Mouse (Mus musculus) G1E (cell line): ENCODE measurements around the gene Smtnl1. TPM values are rescaled to one million over a fixed set of nuclear protein-coding genes. Genes with fewer than 3 reads are reported as not detected.

Experiments used
- ATAC-seq: 2 replicates; pipeline ENCODE4 v1.8.0; 2016; ENCODE audit warnings: mild to moderate bottlenecking; ENCODE audit not compliant: insufficient number of reproducible peaks, poor library complexity, low FRiP score, severe bottlenecking; ENCODE audit errors: extremely low read depth
- DNase-seq: peaks from one replicate; pipeline ENCODE4 v3.0.0; 2012; ENCODE audit warnings: low spot score
- H3K27me3 ChIP-seq: 2 replicates; pipeline ENCODE4 v1.6.1; 2012; ENCODE audit warnings: mild to moderate bottlenecking, low read length, inconsistent platforms; ENCODE audit not compliant: insufficient read depth
- H3K36me3 ChIP-seq: replicated peaks from 2 replicates; pipeline ENCODE3; 2012; ENCODE audit warnings: mild to moderate bottlenecking, inconsistent platforms
- H3K4me1 ChIP-seq: 2 replicates; pipeline ENCODE4 v1.6.1; 2012; ENCODE audit warnings: low read depth, low read length, inconsistent platforms, mixed read lengths; ENCODE audit not compliant: insufficient read depth
- H3K4me3 ChIP-seq: 2 replicates; pipeline ENCODE4 v1.5.1; 2012; ENCODE audit warnings: low read depth, mild to moderate bottlenecking, inconsistent platforms, low read length, moderate library complexity, mixed read lengths
- H3K9me3 ChIP-seq: replicated peaks from 2 replicates; pipeline ENCODE4 v1.6.1; 2012; ENCODE audit warnings: inconsistent platforms
- CTCF ChIP-seq: IDR thresholded peaks from 2 replicates; pipeline ENCODE4 v1.5.1; 2012; ENCODE audit warnings: low read depth, low read length, inconsistent platforms, mixed read lengths
- GATA1 ChIP-seq: IDR thresholded peaks from 2 replicates; pipeline ENCODE4 v1.6.1; 2012; ENCODE audit warnings: borderline replicate concordance, low read length, inconsistent platforms, mixed read lengths
- GATA2 ChIP-seq: IDR thresholded peaks from 2 replicates; pipeline ENCODE4 v1.6.1; 2012; ENCODE audit warnings: low read depth, low read length, inconsistent platforms, borderline replicate concordance
- POLR2AphosphoS5 ChIP-seq: IDR thresholded peaks from 2 replicates; pipeline ENCODE4 v1.6.1; 2012; ENCODE audit warnings: low read depth, low read length, inconsistent platforms; ENCODE audit not compliant: insufficient replicate concordance
- TAL1 ChIP-seq: conservative IDR thresholded peaks from 2 replicates; pipeline ENCODE4 v1.6.1; 2012; ENCODE audit warnings: low read depth, low read length, inconsistent platforms, mixed read lengths
- polyA plus RNA-seq: library from polyadenylated mRNA; stranded (reverse); fragments of >175 nt; gene quantifications from 2 replicates; pipeline ENCODE4 v1.2.3, GENCODE M21; 2012
- total RNA-seq, 2 experiments: library from RNA; stranded (forward) in 1 of 2; stranded (reverse) in 1 of 2; fragments of 200-1000 nt in 1 of 2; fragments of >200 nt in 1 of 2; fragmentation: Nextera tagmentation in 1 of 2; gene quantifications; 2 replicates each; pipeline ENCODE4 v1.2.3; 2014 to 2017

The Smtnl1 gene
- total and polyA plus RNA-seq, 3 experiments = not detected

DNA sequence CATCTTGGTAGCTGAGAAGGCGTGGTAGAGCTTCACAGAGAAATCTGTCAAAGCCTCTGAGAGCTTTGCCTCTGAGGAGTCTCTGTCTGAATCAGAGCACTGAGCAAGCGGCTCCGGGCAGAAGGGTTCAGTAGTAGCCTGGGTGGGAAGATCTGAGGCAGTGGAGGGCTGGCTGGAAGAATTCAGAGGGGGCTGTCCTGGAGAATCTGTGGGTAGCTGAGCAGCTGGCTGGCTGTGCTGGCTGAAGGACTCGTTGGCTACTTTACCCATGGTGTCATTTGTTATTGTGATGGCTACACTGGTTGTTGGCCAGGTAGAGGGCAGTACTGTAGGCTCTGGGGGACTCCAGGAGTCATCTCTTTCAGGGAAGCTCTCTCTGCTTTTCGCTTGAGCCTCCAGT, 49.3 kb downstream of the Smtnl1 start:
- ATAC-seq (no peak), DNase-seq (no peak)
- Histone ChIP-seq H3K27me3 (peaks cover 55% of the 10 kb centered on the region), H3K4me1 (no peaks in the 10 kb centered on the region), H3K9me3 (no peaks in the 10 kb centered on the region), H3K4me3 (no peak overlapping the region), H3K36me3 (no peaks in the 10 kb centered on the region)
- TF ChIP-seq POLR2AphosphoS5 (no peak), GATA1 (no peak), GATA2 (no peak), CTCF (no peak), TAL1 (no peak)

DNA sequence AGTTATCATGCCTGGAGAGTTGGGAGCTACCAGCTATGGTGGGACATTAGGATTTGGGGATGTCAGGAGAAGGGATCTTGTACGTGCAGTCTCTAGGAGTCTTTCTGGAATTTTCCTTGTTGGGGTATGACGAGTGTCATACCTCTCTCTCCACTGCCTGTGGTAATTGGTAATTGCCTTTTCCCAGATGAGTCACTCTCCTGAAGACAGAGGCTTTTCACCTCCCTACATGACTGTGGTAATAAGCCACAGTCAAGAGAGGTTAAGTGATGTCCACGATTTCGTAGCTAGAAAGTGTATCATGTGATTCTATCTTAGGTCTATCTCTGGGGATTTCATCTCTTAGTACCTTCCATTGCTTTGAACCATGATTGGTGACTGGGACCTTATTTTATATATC, 50.0 kb downstream of the Smtnl1 start:
- no peak overlapping the region for H3K4me3 ChIP-seq
- TF ChIP-seq GATA2 = no peak
- no peak for TF ChIP-seq POLR2AphosphoS5
- no peak for TF ChIP-seq GATA1
- TF ChIP-seq CTCF = no peak
- TF ChIP-seq TAL1 = no peak
- H3K27me3 ChIP-seq = peaks cover 53% of the 10 kb centered on the region

DNA sequence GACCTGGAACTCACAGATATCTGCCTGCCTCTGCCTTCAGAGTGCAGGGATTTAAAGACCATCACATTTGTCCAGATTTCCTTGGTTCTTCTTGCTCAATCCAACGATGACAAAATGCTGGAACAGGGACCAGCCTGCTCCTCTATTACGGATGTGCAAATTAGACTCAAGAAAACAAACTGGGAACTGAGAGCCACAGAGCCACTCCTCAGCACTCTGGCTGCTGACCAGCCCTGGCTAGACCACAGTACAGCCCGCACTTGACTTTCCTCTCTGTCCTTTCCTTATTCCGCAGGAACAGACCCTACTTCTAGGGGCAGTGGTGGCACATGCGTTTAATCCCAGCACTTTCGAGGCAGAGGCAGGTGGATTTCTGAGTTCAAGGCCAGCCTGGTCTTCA, 52.0 kb downstream of the Smtnl1 start:
- Histone ChIP-seq H3K36me3 (no peaks in the 10 kb centered on the region), H3K4me3 (no peak overlapping the region), H3K9me3 (no peaks in the 10 kb centered on the region), H3K4me1 (no peaks in the 10 kb centered on the region), H3K27me3 (peaks cover 58% of the 10 kb centered on the region)
- TF ChIP-seq TAL1 (no peak), POLR2AphosphoS5 (no peak), GATA1 (no peak), CTCF (no peak), GATA2 (no peak)
- ATAC-seq (no peak), DNase-seq (no peak)

More for the DNA sequence above, 50.0 kb downstream of the Smtnl1 start:
- Histone ChIP-seq H3K4me1 (no peaks in the 10 kb centered on the region), H3K9me3 (no peaks in the 10 kb centered on the region), H3K36me3 (no peaks in the 10 kb centered on the region)
- ATAC-seq = no peak
- DNase-seq = no peak

DNA sequence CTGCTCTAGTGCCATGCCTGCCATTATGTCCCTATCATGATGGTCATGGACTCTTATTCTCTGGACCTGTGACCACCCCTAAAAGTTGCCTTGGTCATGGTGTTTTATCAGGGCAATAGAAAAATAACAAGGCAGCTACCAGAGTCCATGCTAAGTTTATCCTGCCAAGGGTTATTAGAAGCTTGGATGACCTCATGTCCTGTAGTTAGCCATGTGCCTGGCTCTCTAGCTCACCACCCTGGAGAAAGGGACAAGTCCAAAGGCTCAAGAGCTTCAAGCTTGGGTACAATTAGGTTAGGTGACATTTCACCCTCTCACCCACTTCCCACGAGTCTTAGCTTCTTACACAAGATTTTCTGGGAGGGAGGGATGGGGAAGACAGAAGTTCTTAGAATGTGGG, 59.6 kb downstream of the Smtnl1 start:
- no peak for DNase-seq
- Histone ChIP-seq H3K4me3 (no peak overlapping the region), H3K9me3 (no peaks in the 10 kb centered on the region), H3K4me1 (no peaks in the 10 kb centered on the region), H3K36me3 (no peaks in the 10 kb centered on the region), H3K27me3 (peaks cover 51% of the 10 kb centered on the region)
- no peak for ATAC-seq
- TF ChIP-seq GATA2 (no peak), POLR2AphosphoS5 (no peak), GATA1 (no peak), TAL1 (no peak), CTCF (no peak)

DNA sequence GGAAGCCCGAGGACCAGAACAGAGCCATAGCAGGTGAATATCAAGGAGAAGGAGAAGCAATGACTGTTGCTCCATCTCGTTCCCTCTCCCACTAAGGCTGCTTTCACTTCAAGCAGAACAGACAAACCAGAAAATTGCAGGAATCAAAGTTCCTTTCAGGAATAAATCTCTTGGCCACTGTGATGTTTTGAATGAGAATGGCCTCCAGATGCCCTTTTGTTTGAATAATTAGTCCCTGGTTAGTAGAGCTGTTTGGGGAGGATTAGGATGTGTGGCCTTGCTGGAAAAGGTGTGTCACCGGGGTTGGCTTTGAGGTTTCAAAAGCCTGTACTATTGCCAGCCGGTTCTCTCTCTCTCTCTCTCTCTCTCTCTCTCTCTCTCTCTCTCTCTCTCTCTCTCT, 60.2 kb downstream of the Smtnl1 start:
- no peak for DNase-seq
- ATAC-seq = no peak
- Histone ChIP-seq H3K36me3 (no peaks in the 10 kb centered on the region), H3K27me3 (peaks cover 51% of the 10 kb centered on the region), H3K9me3 (no peaks in the 10 kb centered on the region), H3K4me3 (no peak overlapping the region), H3K4me1 (no peaks in the 10 kb centered on the region)
- no peak for TF ChIP-seq TAL1
- TF ChIP-seq POLR2AphosphoS5 = no peak

DNA sequence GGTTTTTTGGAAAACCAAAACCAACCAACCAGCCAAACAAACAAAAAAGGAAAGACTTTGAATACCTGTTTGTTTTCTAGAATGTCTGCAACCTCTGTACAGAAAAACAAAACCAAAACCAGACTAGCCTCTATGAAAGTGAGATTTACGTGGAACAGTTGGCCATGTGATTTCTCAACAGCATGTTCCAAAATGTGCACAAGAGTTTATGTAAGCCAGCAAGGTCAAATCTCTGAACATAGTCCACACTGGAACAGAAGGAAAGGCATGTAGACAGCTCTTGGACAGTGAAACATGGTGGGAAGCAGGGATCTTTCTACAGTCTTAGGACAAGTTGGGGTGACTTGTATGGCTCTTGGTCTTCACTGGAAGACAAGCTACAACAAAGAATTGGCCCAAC, 60.6 kb downstream of the Smtnl1 start:
- Histone ChIP-seq H3K36me3 (no peaks in the 10 kb centered on the region), H3K4me3 (no peak overlapping the region), H3K9me3 (no peaks in the 10 kb centered on the region), H3K4me1 (no peaks in the 10 kb centered on the region), H3K27me3 (peaks cover 51% of the 10 kb centered on the region)
- no peak for ATAC-seq
- TF ChIP-seq GATA2 (no peak), CTCF (no peak), GATA1 (no peak), TAL1 (no peak), POLR2AphosphoS5 (no peak)
- DNase-seq = no peak

DNA sequence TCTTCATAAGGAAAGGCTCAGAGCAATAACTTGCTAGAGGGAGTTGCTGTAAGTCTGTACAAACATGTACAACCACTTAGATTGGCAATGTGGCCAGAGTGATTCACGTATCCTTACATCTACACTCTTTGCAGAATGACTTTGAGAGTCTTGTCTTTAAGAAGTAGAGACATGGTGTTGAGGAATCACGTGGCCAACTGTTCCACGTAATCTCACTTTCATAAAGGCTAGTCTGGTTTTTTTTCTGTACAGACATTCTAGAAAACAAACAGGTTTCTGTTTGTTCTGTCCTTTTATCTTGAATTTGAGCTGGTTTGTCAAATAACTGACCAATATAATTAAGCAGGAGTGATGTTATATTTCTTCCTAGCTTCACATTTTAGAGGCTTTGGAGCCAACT, 61.1 kb downstream of the Smtnl1 start:
- Histone ChIP-seq H3K36me3 (no peaks in the 10 kb centered on the region), H3K4me1 (no peaks in the 10 kb centered on the region), H3K27me3 (peaks cover 49% of the 10 kb centered on the region), H3K4me3 (no peak overlapping the region), H3K9me3 (no peaks in the 10 kb centered on the region)
- DNase-seq (no peak), ATAC-seq (no peak)
- TF ChIP-seq CTCF (no peak), GATA1 (no peak), TAL1 (no peak), GATA2 (no peak), POLR2AphosphoS5 (no peak)

Other genes starting within 250 kb of the Smtnl1 start
Only the 20 nearest of the 21 such genes appear.
- 67.8 and 83.0 TPM in 2 replicates for gene Ctnnd1, start 171.9 kb downstream of the Smtnl1 start, total RNA-seq (2014; fragmentation: Nextera tagmentation)
- 25.3 and 29.8 TPM in 2 replicates for gene Ctnnd1, start 171.9 kb downstream of the Smtnl1 start, total RNA-seq (2017)
- 9.6 and 13.8 TPM in 2 replicates for gene Ctnnd1, start 171.9 kb downstream of the Smtnl1 start, polyA plus RNA-seq
- gene Btbd18, start 163.6 kb downstream of the Smtnl1 start, total RNA-seq (2014; fragmentation: Nextera tagmentation) = not detected in 2 replicates
- 0.12 and 0.16 TPM in 2 replicates for gene Btbd18, start 163.6 kb downstream of the Smtnl1 start, total RNA-seq (2017)
- not detected in 2 replicates for gene Btbd18, start 163.6 kb downstream of the Smtnl1 start, polyA plus RNA-seq
- 49.4 and 51.5 TPM in 2 replicates for gene Selenoh, start 151.9 kb downstream of the Smtnl1 start, total RNA-seq (2014; fragmentation: Nextera tagmentation)
- 160 and 178 TPM in 2 replicates for gene Selenoh, start 151.9 kb downstream of the Smtnl1 start, total RNA-seq (2017)
- 381 and 384 TPM in 2 replicates for gene Selenoh, start 151.9 kb downstream of the Smtnl1 start, polyA plus RNA-seq
- gene Gm28635, start 144.6 kb downstream of the Smtnl1 start, total RNA-seq (2014; fragmentation: Nextera tagmentation) = not detected in 2 replicates
- gene Gm28635, start 144.6 kb downstream of the Smtnl1 start, total RNA-seq (2017) = not detected in 2 replicates
- not detected in 2 replicates for gene Gm28635, start 144.6 kb downstream of the Smtnl1 start, polyA plus RNA-seq
- 51.1 and 55.0 TPM in 2 replicates for gene Med19, start 144.2 kb downstream of the Smtnl1 start, total RNA-seq (2014; fragmentation: Nextera tagmentation)
- gene Med19, start 144.2 kb downstream of the Smtnl1 start, total RNA-seq (2017) = 26.8 and 33.1 TPM in 2 replicates
- gene Med19, start 144.2 kb downstream of the Smtnl1 start, polyA plus RNA-seq = 14.8 and 17.8 TPM in 2 replicates
- 96.2 and 113 TPM in 2 replicates for gene Tmx2, start 143.5 kb downstream of the Smtnl1 start, total RNA-seq (2014; fragmentation: Nextera tagmentation)
- 66.2 and 68.9 TPM in 2 replicates for gene Tmx2, start 143.5 kb downstream of the Smtnl1 start, total RNA-seq (2017)
- gene Tmx2, start 143.5 kb downstream of the Smtnl1 start, polyA plus RNA-seq = 3.9 and 4.0 TPM in 2 replicates
- gene Zdhhc5, start 107.5 kb downstream of the Smtnl1 start, total RNA-seq (2014; fragmentation: Nextera tagmentation) = 61.0 and 70.6 TPM in 2 replicates
- 32.6 and 38.0 TPM in 2 replicates for gene Zdhhc5, start 107.5 kb downstream of the Smtnl1 start, total RNA-seq (2017)
- gene Zdhhc5, start 107.5 kb downstream of the Smtnl1 start, polyA plus RNA-seq = 30.7 and 32.5 TPM in 2 replicates
- gene Clp1, start 95.3 kb downstream of the Smtnl1 start, total RNA-seq (2014; fragmentation: Nextera tagmentation) = 30.0 and 30.7 TPM in 2 replicates
- gene Clp1, start 95.3 kb downstream of the Smtnl1 start, total RNA-seq (2017) = 44.7 and 51.0 TPM in 2 replicates
- gene Clp1, start 95.3 kb downstream of the Smtnl1 start, polyA plus RNA-seq = 0.98 and 1.1 TPM in 2 replicates
- 13.1 TPM in 1 of 2 replicates, not detected in the other for gene Ypel4, start 88.6 kb downstream of the Smtnl1 start, total RNA-seq (2014; fragmentation: Nextera tagmentation)
- gene Ypel4, start 88.6 kb downstream of the Smtnl1 start, total RNA-seq (2017) = 0.29 and 0.44 TPM in 2 replicates
- 0.07 and 0.16 TPM in 2 replicates for gene Ypel4, start 88.6 kb downstream of the Smtnl1 start, polyA plus RNA-seq
- gene Gm19426, start 79.0 kb downstream of the Smtnl1 start, total RNA-seq (2014; fragmentation: Nextera tagmentation) = not detected in 2 replicates
- not detected in 2 replicates for gene Gm19426, start 79.0 kb downstream of the Smtnl1 start, total RNA-seq (2017)
- not detected in 2 replicates for gene Gm19426, start 79.0 kb downstream of the Smtnl1 start, polyA plus RNA-seq
- gene Serping1, start 47.2 kb downstream of the Smtnl1 start, total RNA-seq (2014; fragmentation: Nextera tagmentation) = not detected in 2 replicates
- not detected in 2 replicates for gene Serping1, start 47.2 kb downstream of the Smtnl1 start, total RNA-seq (2017)
- not detected in 2 replicates for gene Serping1, start 47.2 kb downstream of the Smtnl1 start, polyA plus RNA-seq
- 37.2 and 74.5 TPM in 2 replicates for gene Ube2l6, start 23.8 kb downstream of the Smtnl1 start, total RNA-seq (2014; fragmentation: Nextera tagmentation)
- 20.2 and 22.5 TPM in 2 replicates for gene Ube2l6, start 23.8 kb downstream of the Smtnl1 start, total RNA-seq (2017)
- 1.2 and 2.5 TPM in 2 replicates for gene Ube2l6, start 23.8 kb downstream of the Smtnl1 start, polyA plus RNA-seq
- 13.5 and 21.0 TPM in 2 replicates for gene Timm10, start 4.3 kb upstream of the Smtnl1 start, total RNA-seq (2014; fragmentation: Nextera tagmentation)
- gene Timm10, start 4.3 kb upstream of the Smtnl1 start, total RNA-seq (2017) = 51.5 and 54.9 TPM in 2 replicates
- gene Timm10, start 4.3 kb upstream of the Smtnl1 start, polyA plus RNA-seq = 13.3 and 19.5 TPM in 2 replicates
- 0.29 and 62.5 TPM in 2 replicates for gene Slc43a1, start 16.2 kb upstream of the Smtnl1 start, total RNA-seq (2014; fragmentation: Nextera tagmentation)
- 0.05 and 0.12 TPM in 2 replicates for gene Slc43a1, start 16.2 kb upstream of the Smtnl1 start, total RNA-seq (2017)
- 0.03 TPM in 1 of 2 replicates, not detected in the other for gene Slc43a1, start 16.2 kb upstream of the Smtnl1 start, polyA plus RNA-seq
- not detected in 2 replicates for gene Rtn4rl2, start 64.1 kb upstream of the Smtnl1 start, total RNA-seq (2014; fragmentation: Nextera tagmentation)
- not detected in 2 replicates for gene Rtn4rl2, start 64.1 kb upstream of the Smtnl1 start, total RNA-seq (2017)
- not detected in 2 replicates for gene Rtn4rl2, start 64.1 kb upstream of the Smtnl1 start, polyA plus RNA-seq
- 116 and 137 TPM in 2 replicates for gene Slc43a3, start 113.9 kb upstream of the Smtnl1 start, total RNA-seq (2014; fragmentation: Nextera tagmentation)
- gene Slc43a3, start 113.9 kb upstream of the Smtnl1 start, total RNA-seq (2017) = 85.2 and 90.3 TPM in 2 replicates
- gene Slc43a3, start 113.9 kb upstream of the Smtnl1 start, polyA plus RNA-seq = 13.5 and 15.4 TPM in 2 replicates
- gene Prg2, start 157.8 kb upstream of the Smtnl1 start, total RNA-seq (2014; fragmentation: Nextera tagmentation) = not detected in 2 replicates
- gene Prg2, start 157.8 kb upstream of the Smtnl1 start, total RNA-seq (2017) = 0.82 TPM in 1 of 2 replicates, not detected in the other
- not detected in 2 replicates for gene Prg2, start 157.8 kb upstream of the Smtnl1 start, polyA plus RNA-seq
- not detected in 2 replicates for gene Prg3, start 165.6 kb upstream of the Smtnl1 start, total RNA-seq (2014; fragmentation: Nextera tagmentation)
- gene Prg3, start 165.6 kb upstream of the Smtnl1 start, total RNA-seq (2017) = 88.3 and 92.3 TPM in 2 replicates
- gene Prg3, start 165.6 kb upstream of the Smtnl1 start, polyA plus RNA-seq = 0.42 and 0.70 TPM in 2 replicates
- 168 and 190 TPM in 2 replicates for gene Ssrp1, start 214.6 kb upstream of the Smtnl1 start, total RNA-seq (2014; fragmentation: Nextera tagmentation)
- gene Ssrp1, start 214.6 kb upstream of the Smtnl1 start, total RNA-seq (2017) = 304 and 315 TPM in 2 replicates
- gene Ssrp1, start 214.6 kb upstream of the Smtnl1 start, polyA plus RNA-seq = 54.9 and 111 TPM in 2 replicates
- gene P2rx3, start 214.8 kb upstream of the Smtnl1 start, total RNA-seq (2014; fragmentation: Nextera tagmentation) = 0.39 and 0.60 TPM in 2 replicates
- 0.05 and 0.06 TPM in 2 replicates for gene P2rx3, start 214.8 kb upstream of the Smtnl1 start, total RNA-seq (2017)
- not detected in 2 replicates for gene P2rx3, start 214.8 kb upstream of the Smtnl1 start, polyA plus RNA-seq